Mouse (Mus musculus) ES-Bruce4 (cell line): ENCODE measurements around the gene Smarca5. TPM values are rescaled to one million over a fixed set of nuclear protein-coding genes. Genes with fewer than 3 reads are reported as not detected.

Experiments
- H3K27ac ChIP-seq: 2 replicates; pipeline ENCODE4 v1.5.1; 2012; ENCODE audit warnings: low read length, inconsistent platforms; ENCODE audit not compliant: insufficient read depth
- H3K27me3 ChIP-seq: 2 replicates; pipeline ENCODE4 v1.6.1; 2012; ENCODE audit warnings: mild to moderate bottlenecking, low read length, inconsistent platforms; ENCODE audit not compliant: control insufficient read depth, poor library complexity, insufficient read depth, severe bottlenecking
- H3K36me3 ChIP-seq: 2 replicates; pipeline ENCODE4 v1.6.1; 2012; ENCODE audit warnings: inconsistent platforms, mild to moderate bottlenecking, low read length, moderate library complexity; ENCODE audit not compliant: control insufficient read depth, poor library complexity, insufficient read depth, severe bottlenecking
- H3K4me1 ChIP-seq: one replicate; pipeline ENCODE4 v1.8.1; 2011; ENCODE audit warnings: low read length; ENCODE audit not compliant: control insufficient read depth, insufficient read depth
- H3K4me3 ChIP-seq: 2 replicates; pipeline ENCODE4 v1.5.1; 2011; ENCODE audit warnings: low read depth, mild to moderate bottlenecking, low read length
- H3K9ac ChIP-seq: 2 replicates; pipeline ENCODE4 v1.6.1; 2012; ENCODE audit warnings: low read depth, mild to moderate bottlenecking, inconsistent platforms; ENCODE audit not compliant: poor library complexity, severe bottlenecking
- H3K9me3 ChIP-seq: replicated peaks from 2 replicates; pipeline ENCODE4 v1.6.1; 2012; ENCODE audit warnings: mild to moderate bottlenecking, low read length, inconsistent platforms; ENCODE audit not compliant: control insufficient read depth, poor library complexity, insufficient read depth, severe bottlenecking
- CTCF ChIP-seq: IDR thresholded peaks from one replicate; pipeline ENCODE4 v1.8.1; 2011; ENCODE audit warnings: low read depth, low read length
- EP300 ChIP-seq: IDR thresholded peaks from 2 replicates; pipeline ENCODE4 v1.6.1; 2011; ENCODE audit warnings: low read depth, low read length; ENCODE audit not compliant: insufficient read depth
- POLR2A ChIP-seq: IDR thresholded peaks from one replicate; pipeline ENCODE4 v1.8.1; 2011; ENCODE audit warnings: low read length; ENCODE audit not compliant: insufficient read depth
- polyA plus RNA-seq: library from polyadenylated mRNA; stranded (reverse); fragments of >200 nt; gene quantifications from 2 replicates; pipeline ENCODE4 v1.2.4, GENCODE M21; 2011; ENCODE audit warnings: low read depth; ENCODE audit not compliant: missing spikeins, insufficient read depth, insufficient read length

Smarca5 gene
- polyA plus RNA-seq, 1 experiment, result 155 TPM

DNA sequence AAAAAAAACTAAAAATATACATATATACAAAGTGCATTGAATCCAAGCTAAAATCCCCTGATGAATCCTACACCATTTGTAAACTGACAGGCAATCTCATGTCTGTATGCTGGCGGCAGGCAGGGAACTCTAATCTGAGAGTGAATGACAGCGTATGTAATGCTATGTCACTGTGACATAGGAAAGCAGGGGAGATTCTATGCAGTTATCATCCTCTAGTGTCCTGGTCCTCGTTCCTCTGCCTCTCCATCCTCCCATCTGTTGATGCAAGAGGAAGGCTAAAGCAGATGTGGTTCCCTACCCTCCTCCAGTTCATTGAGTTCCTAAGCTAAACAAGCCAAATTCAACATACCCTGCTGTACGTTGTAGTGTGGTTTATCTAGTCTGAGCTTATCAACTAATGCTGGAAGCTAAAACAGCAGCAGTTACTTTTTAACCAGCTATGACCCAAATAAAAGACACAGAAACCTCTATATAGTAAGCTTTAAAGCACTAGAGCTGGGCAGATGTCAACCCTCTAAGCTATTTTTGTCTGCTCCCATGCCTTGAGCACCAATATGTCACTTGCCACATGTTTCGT is 55.5 kb downstream of the Smarca5 start:
- Histone ChIP-seq H3K27me3 (no peaks in the 10 kb centered on the region), H3K36me3 (no peaks in the 10 kb centered on the region), H3K9me3 (0 out of 2 replicates have a peak, but pooled peaks cover 3% of the 10 kb centered on the region), H3K4me1 (no peaks in the 10 kb centered on the region), H3K27ac (no peak overlapping the region), H3K9ac (no peak overlapping the region), H3K4me3 (no peak overlapping the region)
- no peak for TF ChIP-seq CTCF
- no peak for TF ChIP-seq POLR2A
- no peak for TF ChIP-seq EP300

DNA sequence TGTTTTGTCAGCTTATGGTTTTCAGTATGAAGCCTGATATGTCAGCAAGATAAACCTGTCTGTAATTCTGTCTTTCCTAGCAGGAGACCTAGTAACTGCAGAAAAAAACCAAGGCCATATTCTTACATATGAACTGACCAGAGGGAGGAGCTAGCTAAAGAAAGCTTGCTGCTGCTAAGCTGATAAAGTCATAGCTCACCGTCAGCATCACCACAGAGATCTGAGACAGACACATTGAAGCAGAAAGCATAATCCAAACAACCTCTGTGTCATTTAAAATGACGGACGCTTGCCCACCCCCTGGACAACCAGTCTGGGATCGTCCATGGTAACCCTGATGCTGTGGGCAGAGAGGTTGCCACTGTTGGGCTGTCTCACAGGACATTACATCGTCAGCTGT is 56.7 kb downstream of the Smarca5 start:
- H3K9me3 ChIP-seq, result peaks cover 3% of the 10 kb centered on the region; the same call in 1 of the 2 replicates
- H3K27ac ChIP-seq, result no peak overlapping the region
- TF ChIP-seq EP300 (no peak), POLR2A (no peak), CTCF (no peak)
- H3K4me3 ChIP-seq, result no peak overlapping the region
- H3K27me3 ChIP-seq, result no peaks in the 10 kb centered on the region
- H3K4me1 ChIP-seq, result no peaks in the 10 kb centered on the region
- H3K9ac ChIP-seq, result no peak overlapping the region
- H3K36me3 ChIP-seq, result no peaks in the 10 kb centered on the region; the same call in 1 of the 2 replicates

DNA sequence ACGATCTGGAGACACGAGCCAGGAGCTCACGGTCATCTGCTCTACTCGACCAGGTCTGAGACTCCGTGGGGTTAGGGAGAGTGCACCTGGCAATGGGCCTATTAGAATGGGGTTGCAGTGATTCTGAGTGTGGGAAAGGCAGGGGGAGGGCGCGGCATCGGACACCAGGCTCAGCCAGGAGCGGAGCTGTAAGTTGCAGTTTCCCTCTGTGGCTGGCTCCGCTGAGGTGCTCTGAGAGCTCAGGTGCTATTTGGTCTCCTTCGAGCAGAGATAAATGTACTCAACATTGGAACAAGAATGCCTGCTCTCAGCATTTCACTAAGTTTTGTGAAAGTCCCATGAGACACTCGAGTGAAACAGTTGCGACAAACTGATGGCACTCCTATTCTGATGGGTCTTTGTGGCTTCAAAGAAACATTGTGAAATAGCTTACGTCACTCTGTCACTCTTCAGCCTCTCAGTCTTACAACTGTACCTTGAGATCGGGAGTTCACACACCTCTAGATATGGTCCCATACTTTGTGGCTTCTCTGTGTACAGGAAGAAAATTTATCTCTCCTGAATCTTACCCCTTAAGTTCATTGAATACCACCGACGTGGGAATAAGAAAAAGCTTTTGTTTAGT is 69.9 kb downstream of the Smarca5 start:
- Histone ChIP-seq H3K27ac (no peak overlapping the region), H3K36me3 (no peaks in the 10 kb centered on the region), H3K4me3 (no peak overlapping the region), H3K9me3 (no peaks in the 10 kb centered on the region), H3K4me1 (no peaks in the 10 kb centered on the region), H3K27me3 (no peaks in the 10 kb centered on the region), H3K9ac (no peak overlapping the region)
- TF ChIP-seq CTCF (no peak), POLR2A (no peak), EP300 (no peak)

DNA sequence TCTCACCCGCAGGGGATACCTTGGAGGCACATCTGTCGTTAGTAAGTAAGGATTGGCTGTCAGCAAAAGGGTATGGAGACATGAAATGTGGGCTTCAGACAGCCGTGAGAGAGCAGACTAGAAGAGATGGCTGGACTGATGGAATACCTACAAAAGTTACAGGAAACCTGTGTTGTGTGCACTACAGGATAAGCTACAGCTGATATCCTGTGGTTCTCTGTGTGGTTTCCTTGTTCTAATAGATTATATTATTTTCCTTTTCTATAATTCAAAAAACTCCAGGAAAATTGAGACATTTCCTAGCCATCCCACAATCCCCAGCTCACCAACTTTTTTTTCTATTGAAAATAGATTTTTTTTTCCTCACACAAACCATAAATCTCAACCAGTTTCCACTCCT is 75.8 kb downstream of the Smarca5 start:
- Histone ChIP-seq H3K9me3 (no peaks in the 10 kb centered on the region), H3K9ac (no peak overlapping the region), H3K27ac (no peak overlapping the region), H3K27me3 (no peaks in the 10 kb centered on the region), H3K4me1 (no peaks in the 10 kb centered on the region), H3K36me3 (no peaks in the 10 kb centered on the region), H3K4me3 (no peak overlapping the region)
- no peak for TF ChIP-seq POLR2A
- no peak for TF ChIP-seq EP300
- TF ChIP-seq CTCF, result no peak

DNA sequence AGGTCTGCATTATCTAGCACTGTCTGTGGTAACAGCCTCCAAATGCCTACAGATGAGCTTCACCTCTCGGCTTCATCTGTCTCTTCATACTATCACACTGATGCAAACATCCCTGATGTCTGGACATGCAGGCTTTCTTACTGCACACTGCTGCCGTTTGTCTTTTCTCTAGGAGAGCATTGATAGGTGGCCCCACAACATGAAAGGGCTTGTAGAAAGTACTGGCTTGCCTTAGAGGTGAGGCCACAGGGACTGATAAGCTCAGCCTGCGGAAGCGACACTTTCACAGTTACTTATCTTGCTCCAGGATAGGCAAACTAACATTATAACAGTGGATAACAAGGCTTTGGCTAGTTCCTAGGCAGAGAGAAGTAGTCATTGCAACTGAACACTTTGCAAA is 78.2 kb downstream of the Smarca5 start:
- no peaks in the 10 kb centered on the region for H3K9me3 ChIP-seq
- H3K4me1 ChIP-seq, result no peaks in the 10 kb centered on the region
- no peak overlapping the region for H3K27ac ChIP-seq
- H3K9ac ChIP-seq, result no peak overlapping the region
- no peaks in the 10 kb centered on the region for H3K27me3 ChIP-seq
- H3K36me3 ChIP-seq, result no peaks in the 10 kb centered on the region
- TF ChIP-seq POLR2A (no peak), EP300 (no peak)
- no peak overlapping the region for H3K4me3 ChIP-seq

DNA sequence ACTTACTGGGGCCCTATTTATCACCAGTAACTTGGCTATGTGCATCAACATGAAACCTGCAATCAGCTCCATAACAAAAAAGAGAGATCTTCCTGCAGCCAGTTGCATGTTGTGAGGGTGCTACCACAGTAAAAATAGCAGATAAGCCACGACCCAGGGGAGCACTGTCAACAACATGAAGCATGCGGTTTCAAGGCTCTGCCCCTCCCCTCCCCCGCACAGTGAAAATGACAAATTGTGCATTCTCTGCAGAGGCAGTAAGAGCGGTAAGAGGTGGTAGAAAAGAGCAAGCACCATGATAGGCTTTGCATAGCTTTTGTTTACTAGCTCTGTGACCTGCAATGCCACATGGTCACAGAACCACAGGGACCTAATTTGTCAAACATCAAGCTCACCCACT is 81.7 kb downstream of the Smarca5 start:
- H3K27me3 ChIP-seq, result no peaks in the 10 kb centered on the region
- no peaks in the 10 kb centered on the region for H3K4me1 ChIP-seq
- no peaks in the 10 kb centered on the region for H3K36me3 ChIP-seq
- no peak for TF ChIP-seq EP300
- no peak for TF ChIP-seq POLR2A
- TF ChIP-seq CTCF, result no peak
- H3K9ac ChIP-seq, result no peak overlapping the region
- H3K27ac ChIP-seq, result no peak overlapping the region
- H3K9me3 ChIP-seq, result no peaks in the 10 kb centered on the region
- no peak overlapping the region for H3K4me3 ChIP-seq

Other genes with a start within 250 kb of the Smarca5 start
- not detected in 2 replicates for gene Gypa, start 245.7 kb downstream of the Smarca5 start, polyA plus RNA-seq
- not detected in 2 replicates for gene Frem3, start 128.4 kb downstream of the Smarca5 start, polyA plus RNA-seq
- 144 and 158 TPM in 2 replicates for gene Gab1, start 141.0 kb upstream of the Smarca5 start, polyA plus RNA-seq